Mouse (Mus musculus): ENCODE measurements around the gene Abhd4.

Abhd4 gene

DNA sequence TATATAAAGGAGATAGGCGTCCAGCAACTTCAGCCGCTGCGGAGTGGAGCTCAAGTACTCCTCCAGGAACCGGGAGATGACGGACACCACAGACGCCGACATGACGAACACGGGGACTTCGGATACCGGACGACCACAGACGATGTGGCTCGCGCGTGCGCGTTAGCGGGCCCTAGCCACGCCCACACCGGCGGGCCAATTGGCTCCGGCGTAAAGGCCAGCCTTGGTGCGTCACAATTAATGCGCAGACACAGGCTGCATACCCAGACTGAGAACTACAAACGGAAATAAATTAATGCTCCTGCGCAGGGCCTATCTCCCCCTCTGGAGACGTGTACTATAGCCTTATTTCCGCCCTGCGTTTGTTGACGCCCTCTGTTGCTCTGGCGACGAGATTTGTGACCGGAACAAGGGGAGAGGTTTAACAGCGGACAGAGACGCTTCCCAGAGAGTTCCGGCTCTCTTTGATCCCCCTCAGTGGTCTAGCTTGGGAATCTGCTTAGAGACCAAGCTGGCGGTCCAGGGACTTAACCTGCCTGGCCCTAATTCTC, at the start of gene Abhd4, which contains the start of gene Dad1:
Gene Abhd4, plus strand, starts transcription at position 448 of the 551 bp plus-strand sequence.
Gene Dad1, minus strand, starts transcription at position 364 of the 551 bp plus-strand sequence.
- peak; percentile 98 for DNase-seq

DNA sequence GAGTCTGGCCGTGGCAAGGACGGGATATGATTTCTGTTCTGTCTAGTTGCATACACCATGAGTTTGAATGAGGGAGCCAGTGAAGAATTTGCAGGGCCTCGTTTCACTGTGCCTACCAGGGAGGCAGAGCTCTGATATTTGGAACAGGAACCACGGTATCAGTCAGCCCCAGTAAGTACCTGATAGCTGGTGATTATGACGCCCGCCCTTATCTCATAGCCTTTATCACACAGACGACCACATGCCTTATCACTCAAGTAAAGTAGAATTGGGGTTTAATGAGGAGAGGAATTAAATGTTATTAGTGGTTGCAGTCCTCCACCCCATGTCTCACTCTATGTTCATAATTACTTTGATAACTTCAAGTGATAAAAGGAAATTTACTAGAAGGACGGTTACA, 49.7 kb upstream of the Abhd4 start:
- DNase-seq: no peak

DNA sequence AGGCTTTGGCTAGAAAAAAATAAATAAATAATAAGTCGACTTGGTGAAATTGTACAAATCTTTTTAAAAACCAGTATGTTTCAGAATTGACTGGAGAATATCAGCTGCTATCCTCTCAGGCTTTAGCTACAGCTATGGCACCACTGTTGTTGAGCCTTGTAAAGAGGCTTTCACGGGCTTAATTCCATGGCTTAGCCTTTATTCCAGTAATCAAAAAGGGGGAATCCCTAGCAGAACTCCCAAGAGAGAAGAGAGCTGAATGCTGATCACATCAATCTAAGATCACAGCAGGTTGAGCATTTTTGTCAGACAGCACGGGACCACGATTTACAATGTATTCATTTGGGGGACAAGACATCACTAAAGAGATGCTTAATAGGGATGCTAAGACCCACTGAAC, 49.2 kb upstream of the Abhd4 start:
- no peak for DNase-seq

DNA sequence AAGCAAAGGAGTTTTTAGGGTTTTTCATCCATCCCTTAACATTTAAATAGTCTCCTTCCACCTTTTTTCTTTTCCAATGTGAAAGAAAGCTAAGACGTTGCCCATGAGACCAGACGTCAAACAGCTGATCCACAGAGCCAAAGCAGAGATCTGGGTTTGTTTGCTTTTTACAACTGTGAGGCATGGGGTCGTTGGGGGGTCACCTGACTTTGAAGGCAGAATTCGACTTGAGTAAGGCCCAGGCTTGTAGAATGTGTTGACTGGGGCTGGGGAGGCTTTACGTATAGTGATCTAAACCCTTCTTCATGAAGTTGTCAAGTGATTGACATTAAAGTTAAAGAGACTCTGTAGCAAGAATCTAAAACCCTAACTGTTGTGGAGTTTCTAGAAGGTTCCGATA, 48.1 kb upstream of the Abhd4 start:
- no peak for DNase-seq

DNA sequence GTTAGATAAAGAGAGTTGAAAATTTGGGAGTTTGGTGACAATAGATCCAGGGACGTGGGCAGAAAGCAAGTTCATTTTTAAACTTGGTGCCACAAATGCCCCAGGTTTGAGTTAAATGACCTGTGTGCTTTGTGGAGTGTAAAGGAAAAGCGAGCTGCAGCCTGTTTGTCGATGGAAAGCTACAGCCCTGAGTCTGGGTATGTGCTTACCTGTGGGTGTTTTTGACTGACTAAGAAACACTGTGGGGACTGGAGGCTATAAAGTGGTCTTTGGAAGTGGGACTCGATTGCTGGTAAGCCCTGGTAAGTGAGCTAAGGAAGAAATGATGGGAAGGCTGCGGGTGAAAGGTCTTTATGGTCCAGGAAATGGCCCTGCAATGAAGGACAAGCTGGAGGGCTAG, 47.7 kb upstream of the Abhd4 start:
- DNase-seq: no peak

DNA sequence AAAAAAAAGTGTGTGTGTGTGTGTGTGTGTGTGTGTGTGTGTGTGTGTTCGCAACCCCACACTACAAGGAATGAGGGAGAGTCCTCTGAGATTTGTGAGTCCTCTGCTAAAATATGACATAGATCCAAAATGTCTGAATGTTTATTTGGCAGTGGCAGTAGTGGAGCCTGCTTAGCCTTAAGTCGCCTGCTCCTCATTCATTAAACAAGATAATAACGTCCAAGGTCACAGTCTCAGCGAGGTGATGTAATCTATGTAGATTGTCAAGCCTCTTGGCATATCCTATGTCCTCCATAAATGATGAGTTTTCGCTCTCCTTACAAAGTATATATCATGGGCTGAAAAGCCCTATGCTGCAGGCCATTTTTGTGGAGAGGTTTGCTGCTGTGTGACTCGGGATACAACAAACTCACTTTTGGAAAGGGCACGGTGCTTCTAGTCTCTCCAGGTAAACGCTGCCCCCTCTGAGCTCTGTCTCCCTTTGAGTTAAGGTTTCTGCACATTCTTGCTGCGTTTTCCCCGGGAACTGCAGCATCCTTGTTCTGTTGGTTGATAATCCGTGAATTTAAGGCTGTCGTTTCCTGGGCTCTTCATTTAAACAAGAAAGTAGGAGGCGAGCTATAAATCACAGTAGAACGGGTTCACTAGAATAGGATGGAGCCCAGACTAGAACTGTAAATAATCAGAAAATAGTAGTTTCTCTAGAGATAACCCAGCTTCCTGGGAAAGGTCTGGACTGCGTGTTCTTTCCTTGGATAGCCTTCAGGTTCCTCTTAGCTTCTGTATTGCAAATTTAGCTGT, 47.0 kb upstream of the Abhd4 start:
- DNase-seq: no peak

DNA sequence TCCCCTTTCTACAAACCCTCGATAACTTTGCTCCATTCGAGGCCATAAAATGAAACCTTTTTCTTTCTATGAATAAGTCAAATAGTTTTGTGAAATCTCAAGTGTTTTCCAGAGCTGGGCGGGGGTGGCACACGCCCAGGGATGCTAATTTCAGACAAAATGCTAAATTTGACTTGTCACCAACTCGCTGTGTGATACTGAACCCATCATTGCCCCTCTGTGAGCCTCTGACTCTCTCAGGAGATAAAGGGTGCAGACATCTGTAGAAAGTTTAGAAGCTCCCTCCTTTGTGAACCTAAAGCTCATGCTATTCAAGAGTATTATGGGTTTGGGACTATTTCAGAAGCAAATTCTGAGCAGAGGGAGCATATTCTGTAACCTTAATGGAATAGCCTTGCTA, 46.1 kb upstream of the Abhd4 start:
- no peak for DNase-seq

DNA sequence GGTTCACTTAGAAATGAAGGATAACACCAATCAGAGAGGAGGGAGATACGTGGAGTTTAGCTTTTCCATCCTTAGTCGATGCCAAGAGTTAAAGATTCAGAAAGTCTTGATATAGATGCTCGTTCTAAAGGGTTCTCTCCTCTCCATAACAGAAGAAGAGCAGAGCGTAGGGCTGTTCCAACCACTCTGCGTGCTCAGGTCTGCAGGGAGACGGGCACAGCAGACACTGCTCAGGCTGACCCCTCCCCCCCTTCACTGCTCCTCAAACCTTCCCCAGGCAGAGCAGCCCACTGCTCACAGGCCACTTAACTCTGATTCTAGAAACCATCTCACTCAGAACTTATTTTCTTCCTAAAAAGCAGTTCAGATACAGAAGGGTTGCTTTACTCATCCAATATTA, 45.2 kb upstream of the Abhd4 start:
- DNase-seq: no peak

DNA sequence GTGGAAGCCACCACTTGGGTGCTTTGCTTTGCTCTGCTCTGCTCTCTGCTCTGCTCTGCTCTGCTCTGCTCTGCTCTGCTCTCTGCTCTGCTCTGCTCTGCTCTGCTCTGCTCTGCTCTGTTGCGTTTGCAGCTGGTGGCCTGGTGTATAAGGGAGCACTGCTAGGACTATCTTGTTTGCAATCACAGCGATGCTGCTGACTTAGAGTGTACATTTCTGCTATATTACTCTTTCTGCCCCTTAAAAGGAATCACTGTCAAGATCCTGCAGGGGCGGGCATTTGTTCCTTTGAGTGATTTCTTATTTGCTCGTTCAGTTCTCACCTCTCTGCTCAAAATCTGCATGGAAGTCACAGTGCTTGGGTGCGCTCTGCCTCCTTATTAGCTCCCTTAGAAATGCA, 44.1 kb upstream of the Abhd4 start:
- DNase-seq: no peak

DNA sequence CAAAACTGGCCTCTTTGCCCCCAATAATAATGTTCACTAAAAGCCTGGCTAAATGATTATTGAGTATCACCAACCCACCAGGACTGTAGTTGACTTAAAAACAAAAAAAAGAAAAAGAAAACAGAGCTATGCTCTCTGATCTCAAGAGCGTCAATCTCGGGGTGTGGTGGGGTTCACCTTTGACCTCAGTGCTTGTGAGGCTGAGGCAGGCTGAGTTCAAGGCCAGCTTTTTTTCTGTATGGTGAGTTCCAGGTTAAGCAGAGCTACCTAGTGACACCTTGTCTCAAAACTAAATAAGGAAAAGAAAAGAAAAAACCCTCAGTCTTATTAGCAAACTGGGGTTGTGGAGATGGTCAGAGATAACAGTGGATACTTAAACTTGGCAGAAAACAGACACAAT, 43.6 kb upstream of the Abhd4 start:
- DNase-seq: no peak

DNA sequence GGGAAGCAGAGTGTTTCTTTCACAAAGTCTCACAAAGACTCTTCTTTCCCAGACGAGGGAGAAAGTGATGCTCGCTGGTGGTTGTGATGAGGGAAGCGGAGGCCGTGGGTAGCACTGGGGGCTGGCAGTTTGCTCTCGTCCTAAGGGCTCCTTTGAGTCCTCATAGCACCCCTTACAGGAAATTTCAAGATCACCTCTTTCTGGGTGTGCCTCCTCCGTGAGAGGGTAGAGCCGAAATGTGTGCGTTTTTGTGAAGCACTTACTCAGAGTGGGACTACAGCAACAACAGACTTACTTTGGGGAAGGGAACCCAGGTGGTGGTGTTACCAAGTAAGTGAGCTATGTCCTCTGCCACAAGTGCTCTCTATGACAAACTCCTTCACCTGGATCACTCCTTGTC, 42.8 kb upstream of the Abhd4 start:
- DNase-seq: no peak

DNA sequence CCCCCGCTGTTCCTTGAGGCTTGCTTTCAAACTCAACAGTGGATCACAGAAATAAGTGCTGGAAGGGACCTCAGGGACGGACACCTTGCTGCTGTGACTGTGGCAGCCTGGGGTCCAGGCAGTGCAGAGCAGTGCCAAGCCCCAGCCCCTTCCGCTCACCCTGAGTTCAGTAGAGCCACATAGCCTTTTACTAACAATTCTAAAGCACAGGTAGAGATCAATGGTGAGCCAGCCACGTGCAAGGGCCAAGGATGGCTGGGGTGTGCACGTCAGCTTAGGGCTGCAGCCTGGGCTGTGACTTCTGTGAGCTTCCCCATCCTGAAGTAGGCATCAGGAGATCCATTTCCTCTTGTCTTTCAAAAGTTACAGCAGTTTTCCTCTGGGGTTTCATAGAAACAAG, 42.2 kb upstream of the Abhd4 start:
- no peak for DNase-seq

DNA sequence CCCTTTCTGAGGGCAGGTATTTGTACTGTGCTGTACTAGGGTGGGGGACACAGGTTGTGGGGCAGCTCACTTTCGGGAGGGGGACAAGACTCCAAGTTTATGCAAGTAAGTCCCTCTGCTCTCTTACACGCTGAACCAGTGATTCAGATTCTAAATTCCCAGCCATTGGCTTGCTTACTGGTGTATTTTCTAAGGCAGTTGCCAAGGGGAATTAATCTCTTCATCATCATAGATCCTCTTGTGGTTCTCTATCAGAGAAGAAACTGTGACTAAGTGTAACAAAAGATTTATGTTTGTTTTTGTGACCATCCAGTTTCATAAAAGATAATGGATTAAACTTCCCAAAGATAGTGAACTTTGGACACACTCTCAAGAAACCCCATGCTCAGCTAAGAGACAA, 40.3 kb upstream of the Abhd4 start:
- no peak for DNase-seq

DNA sequence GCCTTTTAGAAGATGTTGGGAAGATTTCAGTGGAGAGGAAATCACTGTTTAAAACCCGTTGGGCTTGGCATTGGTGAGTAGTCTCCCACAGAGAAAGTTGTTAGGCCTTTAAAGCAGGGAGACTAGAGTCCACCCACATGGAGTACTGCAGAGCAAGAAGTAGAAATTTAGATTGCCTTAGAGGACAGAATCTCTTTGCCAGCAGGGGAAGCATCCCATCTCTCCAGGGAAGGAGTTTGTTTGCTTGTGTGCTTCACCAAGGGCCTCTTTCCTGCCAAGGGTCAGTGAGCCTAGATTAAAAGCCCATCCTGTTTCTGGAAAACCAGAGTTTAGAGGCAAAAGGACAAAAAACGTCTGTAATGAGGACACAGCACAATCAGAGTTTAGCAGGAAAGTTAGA, 39.5 kb upstream of the Abhd4 start:
- no peak for DNase-seq

DNA sequence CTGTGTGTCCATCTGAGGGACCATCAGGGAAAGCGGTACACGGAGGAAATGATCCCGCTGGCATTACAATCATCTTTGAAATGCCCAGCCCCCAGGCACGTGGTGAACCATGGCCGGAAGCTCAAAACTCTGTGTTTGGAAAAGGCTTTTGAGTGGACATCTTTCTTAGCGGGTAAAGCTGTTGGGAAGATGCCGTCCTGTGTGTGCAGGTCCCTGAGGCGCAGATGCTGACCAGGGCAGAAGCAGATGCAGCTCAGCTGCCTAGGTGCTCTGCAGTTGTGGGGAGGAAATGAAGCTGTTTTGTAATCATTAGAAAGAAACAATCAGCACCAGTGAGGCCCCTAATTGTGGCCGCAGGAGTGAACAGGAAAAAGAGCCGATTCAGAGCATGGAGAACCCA, 39.1 kb upstream of the Abhd4 start:
- DNase-seq: no peak

DNA sequence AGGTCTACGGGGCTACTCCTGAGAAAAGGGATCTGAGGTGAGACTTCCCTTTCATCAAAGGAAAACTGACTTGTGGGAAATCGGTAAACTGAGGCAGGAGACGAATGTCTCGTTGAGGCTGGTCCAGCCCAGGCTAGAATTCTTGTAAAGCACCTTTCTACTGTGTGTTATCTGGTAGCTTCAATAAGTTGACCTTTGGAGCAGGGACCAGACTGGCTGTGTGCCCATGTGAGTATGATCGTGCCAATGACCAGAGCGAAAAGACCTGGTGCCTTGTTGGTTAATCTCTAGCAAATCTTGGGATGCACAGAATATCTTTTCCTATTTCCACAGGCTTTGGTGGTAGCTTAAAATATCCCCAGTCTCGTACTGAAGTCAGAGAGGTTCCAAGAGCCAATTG, 37.9 kb upstream of the Abhd4 start:
- no peak for DNase-seq

DNA sequence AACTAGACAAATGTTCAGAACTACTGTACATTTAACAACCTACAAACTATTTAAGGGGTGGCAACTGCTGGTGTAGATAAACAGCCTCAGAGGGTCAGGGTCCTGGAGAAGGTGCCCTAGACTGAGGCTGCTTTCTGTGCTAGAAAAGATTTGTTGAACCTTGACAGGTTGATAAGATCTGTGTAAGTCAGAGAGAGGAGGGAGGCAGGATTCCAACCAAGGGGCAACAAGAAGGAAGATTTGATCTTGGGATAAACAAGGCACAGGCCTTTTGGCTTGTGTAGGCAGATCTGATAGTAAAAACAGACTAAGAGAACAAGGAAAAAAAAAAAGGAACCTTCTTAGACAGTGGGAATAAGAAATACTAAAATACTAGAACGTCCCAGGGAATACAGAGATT, 35.8 kb upstream of the Abhd4 start:
- DNase-seq: no peak

DNA sequence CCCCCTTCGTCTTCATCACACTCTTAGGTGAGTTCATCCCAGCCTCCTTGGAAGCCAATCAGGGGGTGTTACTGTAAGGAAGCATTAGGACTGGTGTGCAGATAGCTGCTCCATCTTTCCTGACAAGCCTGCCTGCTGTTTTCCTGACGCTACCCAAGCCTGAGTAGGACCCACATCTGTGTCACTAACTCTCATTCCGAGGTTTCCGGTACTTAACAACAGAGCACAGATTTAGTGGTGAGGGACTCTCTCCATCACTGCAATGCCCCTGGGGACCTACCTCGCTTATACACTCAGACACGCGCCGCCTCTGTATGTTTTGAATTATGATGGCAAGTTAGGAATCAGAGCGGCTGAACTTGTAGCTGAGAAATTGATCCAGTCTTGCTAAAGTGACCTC, 35.3 kb upstream of the Abhd4 start:
- DNase-seq: no peak

DNA sequence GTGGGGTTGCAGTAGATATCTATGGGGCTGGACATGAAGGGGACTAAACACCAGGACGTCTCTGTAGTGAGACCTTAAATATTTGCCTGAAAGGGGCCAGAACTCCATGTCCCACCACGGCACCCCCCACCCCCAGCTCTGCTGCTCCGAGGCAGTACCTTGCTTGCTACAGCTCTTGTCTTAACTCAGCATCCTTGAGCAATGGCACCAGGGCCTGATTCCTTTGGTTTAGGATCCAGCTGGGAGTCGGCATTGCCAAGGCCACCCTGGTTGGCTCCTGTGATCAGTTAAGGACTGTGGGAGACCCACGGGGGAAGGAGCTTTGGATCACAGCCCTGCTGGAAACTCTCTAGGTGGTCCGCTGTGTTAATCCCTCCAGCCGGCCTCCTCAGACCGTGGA, 34.7 kb upstream of the Abhd4 start:
- DNase-seq: no peak

DNA sequence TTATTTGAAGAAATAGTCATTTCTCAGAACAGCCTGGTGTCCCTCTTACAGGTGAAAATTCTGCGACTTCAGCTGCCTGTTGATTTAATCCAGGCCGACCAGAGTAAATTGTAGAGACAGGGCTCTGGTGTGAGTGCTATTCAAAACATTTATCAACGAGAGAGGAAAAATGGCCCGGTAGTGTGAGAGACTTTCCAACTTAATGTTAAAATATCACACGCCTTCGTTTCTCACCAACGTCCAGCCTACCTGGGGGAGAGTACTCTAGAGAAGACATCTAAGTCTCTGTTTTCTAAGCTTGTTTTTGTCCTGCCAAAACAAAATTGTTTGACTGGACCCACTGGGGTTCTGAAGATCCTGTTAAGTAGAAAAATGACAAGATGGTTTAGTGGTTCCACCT, 34.1 kb upstream of the Abhd4 start:
- DNase-seq: no peak

DNA sequence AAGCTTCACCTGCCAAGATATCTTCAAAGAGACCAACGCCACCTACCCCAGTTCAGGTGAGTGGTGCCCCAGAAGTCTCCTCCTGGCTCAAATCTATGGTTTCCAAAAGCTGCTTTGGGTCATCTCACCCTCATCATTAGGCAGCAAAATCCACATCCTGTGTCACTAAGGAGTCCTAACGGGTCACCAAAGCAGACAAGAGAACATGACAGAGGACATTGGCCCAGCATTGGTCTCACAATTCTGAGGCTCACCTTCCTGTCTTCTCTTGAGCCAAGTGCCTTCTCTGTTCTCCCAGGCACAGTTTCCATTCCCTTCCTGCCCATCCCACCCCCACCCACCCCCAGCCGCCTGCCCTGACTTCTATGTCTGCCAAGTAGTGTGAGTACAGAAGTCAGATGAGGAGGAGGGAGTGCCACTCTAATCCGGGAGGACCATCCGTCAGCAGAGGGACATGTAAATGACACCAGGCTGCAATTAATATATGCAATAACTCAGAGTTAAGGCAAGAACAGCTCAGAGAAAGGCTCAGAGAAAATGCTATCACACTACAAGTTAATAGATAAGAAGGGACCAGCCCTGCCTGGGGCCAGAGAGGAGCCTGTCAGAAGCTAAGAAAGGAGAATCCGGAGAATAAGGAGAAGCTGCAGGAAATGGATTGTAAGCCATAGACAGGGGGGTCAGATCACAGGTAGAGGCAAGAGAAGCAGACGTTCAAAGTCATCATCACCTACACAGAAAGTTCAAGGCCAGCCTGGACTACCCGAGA, 33.1 kb upstream of the Abhd4 start:
- DNase-seq: no peak

DNA sequence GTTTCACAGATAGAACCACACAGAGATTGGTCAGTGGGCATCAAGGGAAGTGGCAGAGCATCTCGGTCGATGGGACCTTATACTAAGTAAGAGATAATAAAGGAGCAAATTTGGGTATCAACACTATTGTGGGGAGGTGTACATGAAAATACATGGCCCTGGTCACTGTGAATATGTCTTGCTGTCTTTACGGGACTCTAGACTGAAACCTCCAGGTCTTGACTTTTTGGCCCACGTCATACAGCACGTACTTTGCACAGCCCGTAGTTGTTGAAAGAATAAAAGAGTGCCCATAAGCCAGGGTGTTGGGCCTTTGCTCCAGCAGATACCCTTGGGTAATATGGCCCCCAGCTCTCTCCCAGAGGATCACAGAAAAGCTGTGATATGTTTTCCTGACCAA, 32.3 kb upstream of the Abhd4 start:
- DNase-seq: no peak

DNA sequence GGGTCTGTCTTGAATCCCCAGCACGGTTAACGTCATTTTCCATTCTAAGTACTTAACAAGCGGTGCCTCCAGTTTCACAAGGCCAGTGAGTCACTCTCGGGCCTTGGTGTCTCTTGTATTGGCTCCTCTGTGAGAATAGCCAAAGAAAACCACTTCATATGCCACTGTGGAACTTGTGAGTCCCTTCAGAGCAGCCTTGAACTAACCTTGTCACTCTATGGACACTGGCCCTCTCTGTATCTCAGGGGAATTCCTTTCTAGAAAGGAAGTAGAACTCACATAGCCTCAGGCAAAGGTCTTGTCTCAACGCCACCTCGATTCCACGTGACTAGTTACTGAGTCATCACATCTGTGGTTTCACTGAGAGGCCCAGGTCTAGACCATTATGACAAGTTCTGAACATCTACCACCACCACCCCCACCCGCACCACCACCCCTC, 31.7 kb upstream of the Abhd4 start:
- no peak for DNase-seq

All from layer of hippocampus, adult 9-11 months (tissue).